Mouse (Mus musculus): ENCODE results near the gene Ccdc9. TPM values are rescaled to one million over a fixed set of nuclear protein-coding genes. Genes with fewer than 3 reads are reported as not detected.

Ccdc9 gene
- total and polyA plus RNA-seq, 3 experiments, result 63.6 to 97.1 TPM; not detected in 1

DNA sequence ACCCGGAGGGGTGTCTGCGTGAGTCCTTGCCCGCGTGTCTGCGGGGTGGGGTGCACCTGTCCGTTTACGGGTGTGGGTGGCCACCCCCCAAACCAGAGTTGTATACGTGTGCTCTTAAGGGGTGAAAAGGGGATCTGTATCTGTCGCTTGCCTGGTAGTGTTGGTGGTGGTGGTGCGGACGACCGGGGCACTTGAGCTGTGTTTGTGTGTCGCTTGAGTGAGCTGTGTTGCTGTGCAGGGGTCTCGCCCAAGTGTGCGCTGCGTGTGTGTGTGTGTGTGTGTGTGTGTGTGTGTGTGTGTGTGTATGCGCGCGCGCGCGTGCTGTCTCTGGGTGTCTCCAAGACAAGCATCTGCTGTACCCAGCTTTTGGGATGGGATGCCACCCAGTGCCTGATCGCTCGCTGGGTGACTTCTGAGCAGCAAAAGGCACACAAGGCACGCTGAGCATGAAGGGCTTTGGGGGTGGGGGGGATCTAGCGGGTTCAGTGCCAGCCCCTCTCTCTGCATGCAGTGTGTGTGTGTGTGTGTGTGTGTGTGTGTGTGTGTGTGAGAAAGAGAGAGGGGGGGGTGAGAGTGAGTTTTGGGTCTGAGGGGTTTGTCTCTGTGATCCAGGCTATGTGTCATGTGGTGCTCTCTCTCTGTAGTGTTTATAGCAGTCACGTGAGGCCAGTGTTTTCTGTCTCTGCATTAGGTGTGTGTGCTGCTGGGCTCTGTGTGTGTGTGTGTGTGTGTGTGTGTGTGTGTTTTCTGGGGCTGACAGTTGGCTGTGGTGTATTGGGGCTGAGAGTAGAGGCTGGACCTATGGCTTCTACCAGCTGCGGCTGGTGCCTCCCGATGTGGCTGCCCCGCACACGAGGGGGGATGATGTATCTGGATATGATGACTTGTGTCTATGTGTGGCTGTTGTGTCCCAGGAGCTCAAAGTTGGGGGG is 24.2 kb upstream of the Ccdc9 start (continued):
- TF ChIP-seq BHLHE40 (IDR thresholded peaks at IDR 0.05; ENCODE audit: borderline replicate concordance, low read depth, low read length), result peak; percentile 92
- no peak for TF ChIP-seq RAD21 (IDR thresholded peaks at IDR 0.05; ENCODE audit: low read depth, low read length)
- no peak for TF ChIP-seq TCF12 (IDR thresholded peaks at IDR 0.05; ENCODE audit: low read depth, low read length)
- TF ChIP-seq KAT2A (conservative IDR thresholded peaks at IDR 0.05; ENCODE audit: low read depth, low read length), result no peak

DNA sequence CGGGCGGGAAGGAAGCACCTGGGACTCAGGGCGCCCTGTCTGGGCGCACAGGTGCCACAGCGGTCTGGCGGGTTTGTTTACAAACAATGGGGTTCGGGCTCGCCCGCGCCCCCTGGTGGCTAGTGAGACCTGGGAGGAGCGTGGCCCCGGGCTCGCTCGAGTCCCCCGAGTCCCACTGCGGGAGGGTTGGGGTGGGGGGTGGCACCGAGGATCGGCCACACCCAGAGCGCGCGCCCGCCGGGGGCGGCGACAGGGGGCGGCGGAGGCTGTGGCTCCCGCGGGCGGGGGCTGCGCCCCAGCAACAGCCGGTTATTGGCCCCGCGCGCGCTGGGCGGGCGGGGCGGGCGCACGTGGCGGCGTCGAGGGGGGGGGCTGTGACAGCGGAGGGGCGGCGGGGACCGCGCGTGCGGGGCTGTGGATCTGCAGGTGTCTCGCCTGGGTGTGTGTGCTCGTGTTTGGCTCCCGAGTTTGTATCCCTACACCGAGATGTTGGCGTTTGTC is 23.5 kb upstream of the Ccdc9 start:
- peak overlapping the region; percentile 75 to 87 for H3K4me3 ChIP-seq (ENCODE audit: control insufficient read depth in 1 of 2, insufficient read depth in 1 of 2, low read depth in 2 of 2, low read length in 2 of 2)
- peaks cover 14% of the 10 kb centered on the region for H3K79me2 ChIP-seq (ENCODE audit: control insufficient read depth, insufficient read depth, low read length, poor library complexity)
- peaks cover 0 to 5% of the 10 kb centered on the region in 2 experiments; a peak in 2 of 4 replicates for H3K36me3 ChIP-seq (ENCODE audit: control insufficient read depth in 1 of 2, insufficient read depth in 2 of 2, low read length in 2 of 2)
- peak; percentile 92 for DNase-seq (ENCODE audit: low read depth, low spot score)
- H3K27ac ChIP-seq (ENCODE audit: control insufficient read depth, low read depth, low read length), result peak overlapping the region; percentile 65
- H3K4me1 ChIP-seq (ENCODE audit: control insufficient read depth in 1 of 2, insufficient read depth in 2 of 2, low read length in 2 of 2), result peaks cover 4 to 15% of the 10 kb centered on the region in 2 experiments; a peak in 3 of 4 replicates
- peak; percentile 44; the same call in 1 of the 2 replicates for TF ChIP-seq USF1 (IDR thresholded peaks at IDR 0.05; ENCODE audit: low read depth, low read length)
- TF ChIP-seq MAX (IDR thresholded peaks at IDR 0.05; ENCODE audit: low read length), result peak; percentile 80
- peak; percentile 42; the same call in 1 of the 2 replicates for TF ChIP-seq TCF12 (IDR thresholded peaks at IDR 0.05; ENCODE audit: low read depth, low read length)
- TF ChIP-seq MAZ (IDR thresholded peaks at IDR 0.05; ENCODE audit: low read depth, low read length), result peak; percentile 77; the same call in 1 of the 2 replicates
- peak; percentile 62 to 89 (median 73); a peak in 5 of 6 replicates for TF ChIP-seq CTCF (IDR thresholded peaks at IDR 0.05 in 2 of 3, conservative IDR thresholded peaks at IDR 0.05 in 1 of 3; ENCODE audit: control insufficient read depth in 1 of 3, insufficient read depth in 1 of 3, low read depth in 2 of 3, low read length in 3 of 3, poor library complexity in 1 of 3, severe bottlenecking in 1 of 3)
- no peak for TF ChIP-seq UBTF (IDR thresholded peaks at IDR 0.05; ENCODE audit: borderline replicate concordance, insufficient read depth, low read depth, low read length)
- peak; percentile 97 for TF ChIP-seq SIN3A (IDR thresholded peaks at IDR 0.05; ENCODE audit: low read length)
- TF ChIP-seq ETS1 (IDR thresholded peaks at IDR 0.05; ENCODE audit: low read depth, low read length), result peak; percentile 63
- peak; percentile 1; the same call in 1 of the 2 replicates for TF ChIP-seq RAD21 (IDR thresholded peaks at IDR 0.05; ENCODE audit: low read depth, low read length)
- peak; percentile 50 for TF ChIP-seq SMC3 (IDR thresholded peaks at IDR 0.05; ENCODE audit: low read depth, low read length)
- TF ChIP-seq BHLHE40 (IDR thresholded peaks at IDR 0.05; ENCODE audit: borderline replicate concordance, low read depth, low read length), result no peak
- TF ChIP-seq MYC (IDR thresholded peaks at IDR 0.05; ENCODE audit: low read depth, low read length), result no peak; the same call in 1 of the 2 replicates
- no peak for TF ChIP-seq POLR2AphosphoS2 (IDR thresholded peaks at IDR 0.05; ENCODE audit: low read length)
- peak; percentile 88 for TF ChIP-seq MXI1 (IDR thresholded peaks at IDR 0.05; ENCODE audit: low read depth, low read length)
- peak; percentile 27; the same call in 1 of the 2 replicates for TF ChIP-seq HCFC1 (IDR thresholded peaks at IDR 0.05; ENCODE audit: low read depth, low read length)
- TF ChIP-seq MYB (IDR thresholded peaks at IDR 0.05; ENCODE audit: low read depth, low read length), result no peak
- no peak for TF ChIP-seq ZNF384 (IDR thresholded peaks at IDR 0.05; ENCODE audit: low read depth, low read length)
- H3K9me3 ChIP-seq (replicated peaks; ENCODE audit: insufficient read depth, low read length), result no peaks in the 10 kb centered on the region
- H3K9ac ChIP-seq (ENCODE audit: control insufficient read depth, low read depth, low read length, poor library complexity, severe bottlenecking), result peak overlapping the region; percentile 88
- no peaks in the 10 kb centered on the region for H3K27me3 ChIP-seq (ENCODE audit: control insufficient read depth in 1 of 2, insufficient read depth in 2 of 2, low read length in 2 of 2)
